Mouse (Mus musculus): ENCODE results near the gene Vwa8.

Vwa8 gene

DNA sequence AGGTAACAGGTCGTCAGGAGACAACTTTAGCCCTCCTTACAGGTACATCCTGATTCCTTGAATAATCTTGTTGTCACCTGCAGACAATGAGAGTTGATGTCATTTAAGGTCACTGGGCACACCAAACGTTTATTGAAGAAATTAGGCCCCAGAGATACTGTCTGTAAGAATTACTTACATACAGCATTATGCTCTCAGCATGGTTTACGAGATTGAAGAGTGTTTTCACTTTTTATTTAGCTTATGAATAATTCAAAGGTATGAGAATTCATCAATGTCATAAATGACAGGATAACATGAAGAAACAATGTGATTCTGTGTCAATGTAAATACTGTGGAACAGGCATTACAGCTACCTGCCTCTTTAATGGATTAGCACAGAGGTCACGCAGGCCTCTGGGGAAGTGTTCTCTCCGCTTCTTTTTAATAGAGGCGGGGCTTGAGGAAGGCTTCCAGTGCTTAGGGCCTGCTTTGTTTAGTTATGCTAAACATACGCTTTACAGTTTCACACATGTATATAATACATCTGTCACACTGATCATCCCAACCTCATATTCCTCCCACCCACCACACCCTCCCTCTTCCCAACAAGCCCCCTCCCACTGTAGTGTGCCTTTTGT is 37.2 kb downstream of the Vwa8 start:
- no peak for DNase-seq

DNA sequence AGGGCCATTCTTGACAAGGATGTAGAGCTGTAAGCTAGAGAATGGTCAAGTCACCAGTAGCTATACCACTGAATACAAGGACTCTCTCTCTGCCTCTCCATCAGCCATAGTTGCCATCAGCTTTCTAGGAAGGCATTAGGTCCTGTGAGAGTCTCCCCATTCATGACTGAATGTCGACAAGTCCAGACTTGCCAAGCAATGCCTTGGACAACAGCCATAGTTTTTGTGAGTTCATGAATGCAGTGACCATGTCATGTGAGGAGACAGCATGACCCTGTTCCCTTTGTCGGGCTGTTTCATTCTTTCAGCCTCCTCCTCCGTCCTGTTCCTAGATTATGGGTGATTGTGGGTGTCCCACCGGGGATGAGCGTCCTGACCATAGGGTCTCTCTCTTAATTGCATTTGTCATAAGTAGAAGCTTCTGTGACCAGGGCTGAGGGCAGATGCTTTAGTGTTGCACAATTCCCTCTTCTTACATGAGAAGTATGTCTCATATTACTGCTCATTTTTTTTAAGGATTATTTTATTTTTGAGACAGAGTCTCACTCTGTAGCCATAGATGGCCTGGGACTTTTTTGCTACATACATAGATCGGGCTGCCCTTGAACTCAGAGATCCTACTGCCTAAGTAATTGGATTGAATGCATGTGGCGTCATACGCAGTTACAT is 37.8 kb downstream of the Vwa8 start:
- peak in 1 of 2 experiments; percentile 43 for DNase-seq

DNA sequence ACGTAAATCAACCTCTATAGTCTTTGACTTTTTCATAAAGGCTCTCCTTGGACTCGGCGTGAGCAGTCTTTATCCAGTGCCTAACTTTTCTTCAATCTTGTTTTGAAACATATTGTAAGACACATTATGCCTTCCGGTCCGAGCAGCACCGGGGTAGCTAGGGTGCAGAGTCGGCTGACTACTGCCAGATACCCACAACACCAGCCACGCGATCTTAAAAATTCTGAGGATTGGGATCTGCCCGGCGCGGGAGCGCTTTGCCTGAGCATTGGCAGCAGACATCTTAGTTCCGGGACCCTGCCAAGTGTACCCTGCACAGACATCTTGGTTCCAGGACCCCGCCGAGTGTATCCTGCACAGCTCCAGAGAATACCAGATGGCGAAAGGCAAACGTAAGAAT is 38.6 kb downstream of the Vwa8 start:
- DNase-seq = peak; percentile 21 to 53

DNA sequence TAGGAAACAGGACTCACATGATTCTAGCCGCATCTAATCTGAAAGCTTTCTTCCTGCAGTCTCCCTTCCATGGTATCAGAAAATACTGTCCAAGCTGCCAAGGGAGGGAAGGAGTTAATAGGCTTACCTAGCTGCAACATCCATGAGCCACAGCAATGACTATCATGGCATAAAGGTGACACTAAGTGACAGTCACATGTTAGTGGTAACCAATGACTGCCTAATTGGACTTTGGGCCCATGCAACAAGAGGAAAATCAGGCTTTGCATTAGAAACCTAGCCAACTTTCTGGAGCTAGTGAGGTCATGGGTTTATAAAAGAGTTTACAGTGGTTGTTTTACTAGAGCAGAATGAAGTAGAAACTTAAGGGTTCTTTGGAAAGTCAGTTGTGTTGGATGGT is 46.6 kb downstream of the Vwa8 start:
- no peak for DNase-seq

DNA sequence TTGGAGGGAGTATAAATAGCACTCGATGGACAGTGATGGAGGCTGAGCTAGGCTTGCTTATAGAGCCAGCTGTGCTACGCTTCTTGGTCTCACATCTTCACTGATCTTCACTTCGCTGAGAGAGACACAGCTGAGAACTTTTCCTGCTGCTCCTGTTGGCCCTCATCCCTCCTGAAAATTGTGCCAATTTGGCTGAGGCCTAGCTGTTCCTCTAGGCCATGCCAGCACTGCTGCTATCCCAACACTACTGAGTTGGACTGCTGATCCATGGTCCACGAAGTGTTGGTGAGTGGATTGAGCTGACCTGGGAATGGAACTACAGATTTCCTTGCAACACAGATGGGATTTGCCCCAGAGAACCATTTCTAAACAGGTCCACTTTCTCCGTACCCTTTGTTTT is 47.4 kb downstream of the Vwa8 start:
- peak; percentile 74 to 76 for DNase-seq

DNA sequence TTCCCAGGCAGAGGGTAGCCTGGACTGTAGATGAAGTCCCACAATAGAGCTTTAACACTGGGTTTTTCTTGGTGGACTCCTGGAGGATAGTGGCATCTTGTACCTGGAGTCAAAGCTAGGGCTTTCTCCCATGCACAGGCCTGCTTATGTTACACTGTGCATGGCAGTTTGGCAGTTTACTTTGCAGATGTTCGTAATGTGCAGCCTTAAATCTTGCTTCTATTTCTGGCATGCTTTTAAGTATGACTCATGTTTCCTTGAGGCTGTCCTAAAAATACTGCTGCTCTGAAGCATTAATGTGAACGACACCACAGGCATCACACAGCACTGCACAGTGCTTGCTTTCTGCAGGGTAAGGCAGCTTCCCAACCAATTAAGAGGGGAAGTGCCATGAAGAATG is 51.9 kb downstream of the Vwa8 start:
- DNase-seq = no peak

DNA sequence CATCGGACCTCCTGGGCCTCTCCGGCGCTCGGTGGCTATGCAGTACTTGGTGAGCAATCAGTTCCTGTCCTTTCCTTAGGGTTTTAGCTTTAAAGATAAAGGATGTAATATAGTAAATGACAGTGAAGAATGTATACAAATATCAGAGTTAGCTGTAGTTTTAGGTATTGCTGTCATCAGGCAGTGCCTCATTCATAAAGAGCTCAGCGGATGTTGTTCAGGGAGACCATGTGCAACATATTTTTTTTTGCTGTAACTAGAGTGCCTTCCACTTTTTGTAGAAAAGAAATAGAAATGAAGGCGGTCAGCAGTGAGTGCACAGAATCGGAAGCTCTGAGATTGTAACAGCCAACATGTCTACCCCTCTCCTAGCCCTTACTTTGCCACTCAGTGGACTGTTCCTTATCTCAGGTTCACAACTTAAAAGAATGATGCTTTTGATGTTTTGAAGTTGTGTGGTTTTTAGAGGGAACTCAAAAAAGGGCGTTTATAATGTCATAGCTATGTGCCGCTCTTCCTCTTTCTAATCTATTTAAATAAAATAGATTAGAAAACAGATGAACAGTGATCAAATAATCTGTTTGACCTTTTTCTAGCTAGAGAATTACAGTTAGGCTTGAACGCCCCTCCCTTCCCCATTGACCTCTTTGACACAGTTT is 59.5 kb downstream of the Vwa8 start:
- no peak for DNase-seq

DNA sequence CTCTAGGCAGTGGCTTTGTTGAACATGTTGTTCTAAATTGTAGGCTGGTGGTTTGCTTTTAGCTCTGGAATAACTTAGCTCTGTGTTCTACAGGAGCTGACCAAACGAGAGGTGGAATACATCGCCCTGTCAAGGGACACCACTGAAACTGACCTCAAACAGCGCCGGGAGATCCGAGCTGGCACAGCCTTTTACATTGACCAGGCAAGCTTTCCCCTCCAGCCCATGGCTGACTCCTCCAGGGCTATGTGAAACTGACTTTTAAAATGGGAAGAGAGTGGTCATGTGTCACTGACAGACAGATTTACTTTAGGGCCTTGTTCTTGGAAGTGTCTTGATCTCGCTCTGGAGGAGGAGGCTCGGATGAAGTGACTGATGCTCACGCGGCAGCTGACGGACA is 63.2 kb downstream of the Vwa8 start:
- DNase-seq = no peak

DNA sequence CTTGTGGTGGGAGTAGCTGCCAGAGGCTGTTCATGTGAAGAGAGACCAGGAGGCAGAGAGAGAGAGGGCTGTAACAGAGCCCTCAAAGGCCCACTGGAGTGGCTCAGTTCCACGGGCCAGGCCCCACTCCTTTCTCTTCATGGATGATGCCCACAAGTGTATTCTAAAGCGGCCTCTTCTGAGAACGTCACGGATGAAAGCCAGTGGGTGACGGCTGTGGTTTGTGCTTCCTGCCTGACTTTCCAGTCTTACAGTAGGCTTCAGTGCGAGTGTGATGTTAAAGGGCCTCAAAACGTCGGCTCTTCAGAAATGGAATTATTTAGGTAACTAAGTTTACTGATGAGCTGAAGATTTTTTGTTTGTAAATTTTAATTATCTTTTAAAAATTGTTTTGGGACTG is 65.3 kb downstream of the Vwa8 start:
- no peak for DNase-seq

DNA sequence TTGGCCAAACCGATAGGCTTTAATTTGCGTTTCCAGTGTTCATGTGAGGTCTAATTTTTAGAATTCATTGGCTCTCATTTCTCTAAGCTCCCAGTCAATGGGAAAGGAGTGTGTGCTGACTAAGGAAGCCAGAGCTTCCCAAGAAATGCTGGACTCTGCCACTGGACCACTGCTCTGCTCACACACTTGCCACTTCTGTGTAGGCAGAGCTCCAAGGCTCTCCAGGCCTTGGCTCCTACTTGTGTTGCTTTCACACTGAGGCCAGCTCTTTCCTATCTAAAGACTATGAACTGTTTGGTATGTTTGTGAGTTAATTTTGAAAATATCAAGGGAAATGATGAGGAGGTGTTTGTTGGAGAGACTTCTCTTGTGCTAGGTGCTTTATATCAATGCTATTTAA is 67.8 kb downstream of the Vwa8 start:
- DNase-seq = peak; percentile 44 to 50

DNA sequence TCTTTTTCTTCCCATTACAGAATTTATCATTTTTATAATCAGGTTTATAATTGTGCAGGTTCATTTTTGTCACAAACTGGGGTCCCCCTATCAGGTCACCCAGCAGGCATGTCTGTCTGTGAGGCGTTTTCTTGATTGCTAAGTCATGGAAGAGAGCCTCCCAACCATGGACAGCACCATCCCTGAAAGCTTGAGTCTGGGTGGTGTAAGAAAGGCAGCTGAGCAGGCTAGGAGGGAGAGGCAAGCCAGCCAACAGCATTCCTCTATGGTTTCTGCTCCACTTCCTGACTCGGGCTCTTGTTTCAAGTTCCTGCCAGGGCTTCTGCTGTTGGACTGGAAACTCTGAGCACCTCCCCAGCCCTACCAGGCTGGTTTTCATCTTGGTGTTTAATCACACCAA is 72.4 kb downstream of the Vwa8 start:
- no peak for DNase-seq

DNA sequence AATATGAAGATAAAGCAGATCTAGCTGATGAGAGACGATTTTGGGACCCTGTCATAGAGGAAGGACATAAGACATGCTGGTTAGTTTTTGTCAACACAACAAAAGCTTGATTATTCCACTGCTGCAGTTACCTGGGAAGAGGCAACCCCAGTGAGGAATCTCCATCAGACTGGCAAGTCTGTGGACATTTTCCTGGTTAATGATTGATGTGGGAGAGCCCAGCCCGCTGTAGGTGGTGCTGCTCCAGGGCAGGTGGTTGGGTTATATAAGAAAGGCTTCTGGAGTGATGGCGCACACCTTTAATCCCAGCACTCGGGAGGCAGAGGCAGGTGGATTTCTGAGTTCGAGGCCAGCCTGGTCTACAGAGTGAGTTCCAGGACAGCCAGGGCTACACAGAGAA is 74.8 kb downstream of the Vwa8 start:
- no peak for DNase-seq

DNA sequence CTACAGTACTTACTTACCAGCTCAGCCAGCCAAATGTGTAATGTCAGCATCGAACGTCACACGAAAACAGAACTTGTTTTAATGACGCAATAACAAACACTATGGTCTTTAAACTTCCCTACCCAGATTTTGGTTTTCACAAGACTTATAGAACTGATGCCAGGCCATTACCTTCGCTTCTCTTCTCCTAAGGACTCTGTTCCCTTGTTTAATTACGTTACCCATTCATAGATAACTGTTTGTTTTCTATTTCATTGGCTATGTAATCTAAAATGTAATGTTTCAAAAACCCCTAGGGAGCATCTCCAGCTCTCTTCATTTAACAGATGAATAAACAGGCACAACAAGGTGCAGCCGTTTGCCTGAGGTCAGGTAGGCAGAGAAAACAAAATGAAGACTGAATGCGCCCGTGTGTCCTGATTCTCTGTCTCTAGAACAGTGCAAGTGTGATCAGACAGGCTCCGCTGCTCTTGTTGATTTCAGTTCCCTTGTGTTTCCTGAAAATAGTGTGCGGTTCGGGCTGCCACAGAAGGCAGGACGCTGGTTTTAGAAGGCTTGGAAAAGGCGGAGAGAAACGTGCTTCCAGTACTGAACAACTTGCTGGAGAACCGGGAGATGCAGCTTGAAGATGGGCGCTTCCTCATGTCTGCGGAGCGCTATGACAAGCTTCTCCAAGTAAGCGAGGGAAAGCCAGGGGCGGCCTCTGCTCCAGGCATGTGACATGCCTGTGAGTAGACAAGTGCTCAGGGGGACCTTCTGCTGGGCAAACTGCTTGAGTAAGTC is 76.1 kb downstream of the Vwa8 start:
- DNase-seq = no peak

DNA sequence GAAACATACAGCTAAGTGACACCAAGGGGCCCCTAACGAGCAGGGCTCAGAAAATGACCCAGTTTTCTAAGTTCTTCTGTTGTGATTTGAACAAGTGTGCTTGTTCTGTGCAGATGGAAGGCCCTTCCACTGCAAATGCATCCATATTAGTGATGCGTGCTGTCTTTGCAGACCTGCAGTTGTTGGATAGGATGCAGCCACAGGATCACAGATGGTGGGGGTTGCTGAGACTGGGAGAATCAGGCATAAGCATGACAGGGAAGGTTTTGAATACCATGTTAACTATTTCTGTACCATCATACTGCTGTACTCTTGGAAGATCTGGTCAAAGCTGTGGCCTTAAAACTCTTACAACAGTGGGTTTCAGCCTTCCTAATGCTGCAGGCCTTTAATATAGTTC is 83.2 kb downstream of the Vwa8 start:
- DNase-seq = no peak

DNA sequence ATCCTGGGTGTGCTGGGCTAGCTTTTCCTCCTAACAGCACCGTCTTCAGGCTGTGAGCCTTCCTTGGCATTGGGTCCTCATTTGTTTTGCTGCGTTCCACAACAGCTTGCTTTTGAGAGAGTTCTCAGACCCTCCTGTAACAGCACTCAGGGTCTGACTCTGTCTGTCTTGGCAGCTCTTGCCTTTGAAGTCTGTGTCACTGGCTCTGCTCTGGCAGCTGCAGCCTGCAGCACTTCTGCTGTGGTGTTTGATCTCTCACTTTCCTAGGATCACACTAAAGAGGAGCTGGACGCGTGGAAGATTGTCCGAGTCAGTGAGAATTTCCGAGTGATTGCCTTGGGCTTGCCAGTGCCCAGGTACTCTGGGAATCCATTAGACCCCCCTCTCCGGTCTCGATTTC is 84.5 kb downstream of the Vwa8 start:
- no peak for DNase-seq

DNA sequence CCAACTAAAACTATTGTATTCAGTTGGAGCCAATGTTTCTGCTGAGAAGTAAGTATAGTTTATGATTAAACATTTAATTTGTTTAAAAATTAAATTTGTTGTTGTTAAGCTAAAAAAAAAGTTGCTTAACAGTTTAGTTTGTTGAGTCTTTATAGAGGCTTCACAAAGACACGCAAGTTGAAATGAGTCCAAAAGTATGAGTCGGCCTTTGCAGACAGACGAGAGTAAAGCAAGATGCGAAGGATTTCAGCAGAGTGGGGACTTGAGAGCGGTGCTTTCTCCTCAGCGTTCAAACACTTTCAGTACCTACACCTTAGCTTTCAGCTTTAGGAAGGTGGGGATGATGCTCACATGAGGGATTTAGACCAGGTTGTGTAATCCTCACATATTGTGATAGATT is 85.7 kb downstream of the Vwa8 start:
- no peak for DNase-seq

DNA sequence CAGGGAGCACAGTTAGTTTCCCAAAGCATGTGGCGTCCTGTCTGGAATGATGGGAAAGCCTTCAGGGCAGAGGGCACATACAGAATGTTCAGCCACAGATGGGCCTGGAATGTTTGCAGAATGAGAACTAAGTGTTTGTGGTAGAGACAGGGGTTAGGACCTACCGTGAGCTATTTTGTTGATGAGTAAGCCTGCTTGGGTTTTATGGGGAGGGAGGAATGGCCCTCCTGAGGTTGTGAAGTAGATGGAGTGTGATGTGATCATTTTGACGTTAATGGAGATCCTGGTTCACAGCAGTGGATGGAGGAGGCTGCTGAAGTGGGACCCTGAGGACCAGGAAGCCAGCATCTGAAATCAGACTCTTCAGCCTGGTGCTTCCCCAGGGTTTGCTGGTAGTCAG is 86.9 kb downstream of the Vwa8 start:
- DNase-seq = no peak

DNA sequence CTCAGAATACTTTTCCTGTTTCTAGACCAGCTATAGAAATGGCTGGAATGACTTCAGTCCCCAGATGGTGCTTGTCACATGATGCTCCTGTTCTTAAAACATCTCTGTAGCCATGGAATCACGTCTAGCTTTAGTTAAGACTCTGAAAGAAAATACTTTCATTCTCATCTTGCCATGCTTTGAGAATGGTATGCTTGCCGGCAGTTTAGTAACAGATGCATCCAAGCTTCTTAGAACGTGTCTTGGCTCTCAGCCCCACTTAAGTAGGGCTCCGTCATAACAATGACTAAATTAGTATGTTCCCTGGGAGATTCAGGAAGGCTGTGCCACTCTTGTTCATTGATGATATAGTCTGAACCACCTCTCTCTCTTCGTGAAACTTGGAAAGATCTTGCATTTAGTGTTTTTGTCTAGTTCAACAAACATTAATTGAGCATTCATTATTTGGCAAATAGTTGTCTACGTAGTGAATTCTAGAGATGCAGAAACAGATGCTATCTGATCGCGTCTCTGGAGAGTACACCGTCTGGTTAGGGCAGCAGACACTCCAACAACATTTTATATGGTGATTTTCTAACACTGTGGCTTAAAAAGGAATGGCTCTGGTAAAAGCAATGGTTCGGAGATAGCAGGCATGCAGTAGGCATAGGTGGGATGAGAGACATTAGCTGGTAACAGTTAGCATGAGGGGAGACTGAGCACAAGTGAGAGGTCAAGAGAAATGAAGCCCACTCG is 93.1 kb downstream of the Vwa8 start:
- DNase-seq = no peak

DNA sequence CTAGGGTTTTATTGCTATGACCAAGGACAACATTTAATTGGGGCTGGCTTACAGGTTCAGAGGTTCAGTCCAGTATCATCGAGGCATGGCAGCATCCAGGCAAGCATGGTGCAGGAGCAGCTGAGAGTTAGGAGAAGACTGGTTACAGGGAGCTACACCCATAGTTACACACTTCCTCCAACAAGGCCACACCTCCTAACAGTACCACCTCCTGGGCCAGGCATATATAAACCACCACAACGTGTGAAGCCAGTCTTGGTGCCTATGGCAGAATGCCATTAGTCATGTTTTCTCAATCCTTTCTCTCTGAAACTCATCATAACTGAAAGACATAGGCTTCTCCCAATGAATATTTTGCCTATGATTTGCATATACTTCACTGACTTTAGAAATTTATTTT is 106.9 kb downstream of the Vwa8 start:
- no peak for DNase-seq

DNA sequence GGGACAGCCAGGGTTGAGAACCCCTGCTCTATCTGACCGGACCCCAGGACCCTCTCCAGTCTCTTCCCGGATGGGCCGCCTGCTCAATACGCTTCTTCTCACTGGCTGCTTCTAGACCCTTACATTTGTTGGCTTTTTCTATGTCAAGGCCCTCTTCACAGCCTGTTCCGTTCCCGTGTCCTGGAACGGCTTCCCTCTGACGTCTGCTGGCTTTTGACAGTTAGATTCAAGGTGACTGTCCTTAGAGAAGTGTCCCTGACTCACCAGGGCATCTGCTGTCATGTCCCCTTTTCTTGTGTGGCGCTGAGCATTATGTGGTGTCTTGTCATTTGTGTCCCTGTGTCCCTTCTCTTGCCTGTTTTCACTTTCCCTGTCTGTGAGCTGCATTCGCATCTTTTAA is 121.8 kb downstream of the Vwa8 start:
- no peak for DNase-seq

DNA sequence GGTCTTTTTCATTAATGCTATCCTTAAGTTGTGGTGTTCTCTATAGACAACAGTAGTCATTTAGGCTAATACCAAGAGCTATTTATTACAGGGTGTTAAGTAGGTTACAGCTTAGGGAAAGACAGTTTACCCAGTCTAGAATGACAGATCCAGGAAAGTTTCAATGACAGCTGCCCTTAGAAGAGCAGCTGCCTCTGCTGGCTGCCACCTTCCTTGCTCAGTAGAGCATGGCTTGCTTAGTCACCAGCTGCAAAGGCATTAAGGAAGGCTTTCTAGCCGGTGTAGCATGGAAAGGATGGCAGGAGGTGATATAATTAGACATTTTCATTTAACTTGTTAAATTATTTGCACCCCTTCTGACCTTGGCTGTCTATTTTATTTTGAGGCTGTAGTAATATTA is 123.6 kb downstream of the Vwa8 start:
- no peak for DNase-seq

DNA sequence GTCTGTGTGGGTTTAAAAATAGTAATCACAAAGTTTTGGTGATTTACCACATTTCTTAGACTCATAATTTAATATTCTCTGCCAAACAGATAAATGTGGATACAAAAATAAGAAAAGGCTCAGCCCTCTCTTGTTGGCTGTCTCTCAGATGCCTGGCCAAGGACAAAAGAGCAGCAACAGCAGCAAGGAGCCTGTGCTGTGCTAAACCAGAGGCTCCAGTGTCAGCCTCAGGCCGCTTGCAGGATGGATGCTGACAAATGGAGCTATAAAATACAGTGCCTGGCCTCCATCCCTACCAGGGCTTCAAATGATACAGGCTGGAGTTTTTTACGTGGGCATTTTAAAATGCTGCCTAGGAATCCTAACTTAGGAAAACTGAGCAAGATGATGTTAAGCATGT is 134.3 kb downstream of the Vwa8 start:
- DNase-seq = no peak

DNA sequence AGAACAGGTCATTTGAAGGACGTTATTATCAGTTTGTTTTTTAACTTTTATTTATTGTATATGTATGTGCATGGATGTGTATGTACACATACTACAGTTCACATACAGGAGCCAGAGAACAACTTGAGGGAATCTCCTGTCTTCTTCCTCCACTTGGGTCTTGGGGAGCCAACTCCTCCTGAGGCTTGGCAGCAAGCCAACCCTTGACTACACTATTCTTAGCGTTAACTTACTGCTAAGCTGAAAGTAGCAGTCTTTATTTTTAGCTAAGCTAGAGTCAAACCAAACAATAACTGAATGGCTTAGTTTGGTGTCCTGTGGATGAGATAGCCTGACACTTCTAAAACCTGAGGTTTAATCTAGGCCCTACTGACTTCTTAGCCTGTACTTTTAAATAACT is 135.4 kb downstream of the Vwa8 start:
- peak in 1 of 2 experiments; percentile 18 for DNase-seq
